Mouse (Mus musculus) hematopoietic stem cell, adult 5-6 weeks (primary cell): ENCODE data around the gene Pycr2. TPM values are rescaled to one million over a fixed set of nuclear protein-coding genes. Genes with fewer than 3 reads are reported as not detected.
"Not testable (repeated sequence)": the region's sequence is repeated elsewhere in the genome, so short reads cannot be mapped to it uniquely, and the experiment has no call there.

Experiments used
- ATAC-seq, 2 experiments: fragments of 125-278 bp in 1 of 2; replicated peaks in 1 of 2; 2 replicates each; pipeline ENCODE4 v1.8.0; 2016 to 2017; ENCODE audit warnings: inconsistent platforms in 2 of 2, mild to moderate bottlenecking in 2 of 2, moderate number of reproducible peaks in 2 of 2, low read depth in 1 of 2, moderate TSS enrichment in 1 of 2; ENCODE audit not compliant: low FRiP score in 2 of 2, poor library complexity in 2 of 2, severe bottlenecking in 2 of 2, insufficient read depth in 1 of 2, low TSS enrichment in 1 of 2
- total RNA-seq: library from RNA; stranded (forward); fragments of 172-1452, 232-1000 nt; gene quantifications from 2 replicates; pipeline ENCODE4 v1.2.3, GENCODE M21; 2017

The Pycr2 gene
- total RNA-seq, 1 experiment from 2014 or later = 25.4 TPM

DNA sequence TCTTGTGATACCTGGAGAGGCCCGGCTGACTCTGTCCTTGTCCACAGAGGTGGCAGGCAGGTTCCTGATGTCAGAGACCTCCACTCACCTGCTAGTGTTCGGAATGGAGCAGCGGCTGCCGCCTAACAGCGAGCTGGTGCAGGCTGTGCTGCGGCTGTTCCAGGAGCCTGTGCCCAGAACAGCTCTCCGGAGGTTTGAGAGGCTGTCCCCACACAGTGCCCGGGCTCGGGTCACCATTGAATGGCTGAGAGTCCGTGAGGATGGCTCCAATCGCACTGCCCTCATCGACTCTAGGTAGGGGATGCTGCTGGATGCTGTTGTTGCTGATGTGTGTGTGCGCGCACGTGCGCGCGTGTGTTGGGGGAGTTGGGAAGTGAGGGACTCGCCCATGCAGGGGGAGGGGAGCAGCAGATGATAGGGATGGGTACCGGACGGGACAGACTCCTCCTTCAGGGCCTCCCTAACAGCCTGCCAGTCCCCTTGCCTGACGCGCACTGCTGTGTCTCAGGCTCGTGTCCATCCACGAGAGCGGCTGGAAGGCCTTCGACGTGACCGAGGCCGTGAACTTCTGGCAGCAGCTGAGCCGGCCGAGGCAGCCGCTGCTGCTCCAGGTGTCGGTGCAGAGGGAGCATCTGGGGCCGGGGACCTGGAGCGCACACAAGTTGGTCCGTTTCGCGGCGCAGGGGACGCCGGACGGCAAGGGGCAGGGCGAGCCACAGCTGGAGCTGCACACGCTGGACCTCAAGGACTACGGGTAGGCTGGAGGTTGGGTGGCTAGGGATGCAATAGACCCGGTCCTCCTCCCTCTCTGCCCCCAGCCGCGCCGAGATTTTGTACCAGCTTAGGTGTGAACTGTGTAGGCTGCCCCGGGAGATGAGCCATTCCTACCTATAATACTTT is 9.8 kb upstream of the Pycr2 start:
- not testable (repeated sequence) for ATAC-seq

GRCm38 (mm10) chr1:180901107-180901506 is 3.0 kb upstream of the Pycr2 start:
- no peak for ATAC-seq

GRCm38 (mm10) chr1:180902915-180903314 is 1.2 kb upstream of the Pycr2 start:
- peak; percentile 9 to 24; a peak in 2 of 4 replicates for ATAC-seq

GRCm38 (mm10) chr1:180903666-180904038 is 441 bp upstream of the Pycr2 start:
- 0 out of 4 replicates have a peak, but pooled peaks of 1 of the 2 experiments have one; percentile 0 for ATAC-seq

- peak in 1 of 2 experiments; percentile 31; a peak in 1 of 4 replicates for ATAC-seq
These were observed 655 bp downstream of the Pycr2 start for GRCm38 (mm10) chr1:180904815-180905080.

DNA sequence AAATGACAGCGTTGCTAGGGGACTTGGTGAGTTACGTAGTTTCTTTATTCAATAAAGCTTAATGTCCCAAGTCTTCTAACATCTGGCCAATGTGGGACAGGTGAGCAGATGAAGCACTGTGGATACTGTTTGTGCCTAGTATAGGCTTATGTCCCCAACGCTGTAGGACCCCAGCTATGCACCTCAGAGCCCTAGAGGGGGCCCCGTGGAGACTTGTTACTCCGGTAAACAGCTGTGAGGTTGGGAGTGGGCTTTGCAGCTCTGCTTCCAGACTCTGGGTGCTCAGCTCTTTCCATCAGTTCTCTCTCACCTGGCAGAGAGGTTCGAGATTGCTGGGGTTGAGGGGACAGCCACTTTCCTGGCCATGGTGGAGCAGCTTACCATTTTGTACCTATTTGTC is 1.2 kb downstream of the Pycr2 start:
- ATAC-seq = no peak

DNA sequence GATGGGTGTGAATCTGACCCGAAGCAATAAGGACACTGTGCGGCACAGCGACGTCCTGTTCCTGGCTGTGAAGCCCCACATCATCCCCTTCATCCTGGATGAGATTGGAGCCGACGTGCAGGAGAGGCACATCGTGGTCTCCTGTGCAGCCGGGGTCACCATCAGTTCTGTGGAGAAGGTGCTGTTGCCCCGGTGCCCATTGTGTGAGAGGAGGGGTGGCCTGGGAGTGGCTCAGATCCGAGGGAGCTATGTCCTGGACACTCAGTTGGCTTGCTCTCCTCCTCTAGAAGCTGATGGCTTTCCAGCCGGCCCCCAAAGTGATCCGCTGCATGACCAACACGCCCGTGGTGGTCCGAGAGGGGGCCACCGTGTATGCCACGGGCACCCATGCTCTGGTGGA is 1.8 kb downstream of the Pycr2 start:
- ATAC-seq = no peak

- ATAC-seq = no peak
These were observed 2.5 kb downstream of the Pycr2 start for GRCm38 (mm10) chr1:180906461-180907147.

GRCm38 (mm10) chr1:180911138-180911537 is 7.0 kb downstream of the Pycr2 start:
- ATAC-seq = no peak

DNA sequence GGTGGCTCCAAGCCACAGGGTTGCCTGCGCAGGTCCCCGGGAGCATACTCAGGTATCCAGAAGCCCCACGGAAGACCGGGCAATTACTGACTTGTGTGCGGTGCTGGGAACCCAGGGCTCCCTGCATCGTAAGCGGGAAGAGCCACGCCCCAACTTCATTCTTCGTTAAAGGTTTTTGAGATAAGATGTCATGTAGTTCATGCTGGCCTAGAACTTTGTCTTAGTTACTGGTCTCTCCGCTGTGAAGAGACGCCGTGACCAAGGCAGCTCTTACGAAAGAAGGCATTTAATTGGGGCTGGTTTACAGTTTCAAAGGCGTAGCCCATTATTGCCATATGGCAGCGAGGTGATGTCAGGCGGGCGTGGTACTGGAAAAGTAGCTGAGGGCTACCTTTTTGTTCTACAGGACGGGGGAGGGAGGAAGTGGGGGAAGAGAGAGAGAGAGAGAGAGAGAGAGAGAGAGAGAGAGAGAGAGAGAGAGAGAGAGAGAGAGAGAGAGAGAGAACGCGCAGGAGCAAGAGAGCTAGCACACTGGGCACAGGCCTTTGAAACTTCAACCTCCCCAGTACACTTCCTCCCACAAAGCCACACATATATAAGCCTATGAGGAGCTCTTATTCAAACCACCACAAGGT is 7.7 kb downstream of the Pycr2 start:
- ATAC-seq = peak; percentile 61 to 63; a peak in 3 of 4 replicates

DNA sequence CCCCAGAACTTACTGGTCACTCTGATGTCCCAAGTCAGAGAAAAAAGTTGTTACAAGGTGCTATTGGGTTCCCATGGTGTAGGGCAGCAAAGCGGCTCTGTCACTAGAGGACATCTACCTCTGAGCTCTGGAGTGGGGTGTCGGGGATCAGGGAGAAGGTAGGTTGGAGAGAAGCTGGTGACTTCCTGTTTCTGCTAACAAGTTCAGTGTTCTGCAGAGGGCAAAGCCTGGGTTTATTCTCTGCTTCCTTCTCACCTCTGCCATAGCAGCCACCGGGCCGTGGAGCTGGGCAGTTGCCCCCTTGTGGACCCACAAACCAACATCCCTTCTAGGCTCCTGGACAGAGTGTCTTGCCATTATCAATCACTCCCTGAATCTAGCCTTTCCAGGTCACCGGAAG is 8.7 kb downstream of the Pycr2 start:
- peak; percentile 49 to 61; a peak in 3 of 4 replicates for ATAC-seq

- no peak for ATAC-seq
These were observed 9.7 kb downstream of the Pycr2 start for GRCm38 (mm10) chr1:180913797-180914196.

DNA sequence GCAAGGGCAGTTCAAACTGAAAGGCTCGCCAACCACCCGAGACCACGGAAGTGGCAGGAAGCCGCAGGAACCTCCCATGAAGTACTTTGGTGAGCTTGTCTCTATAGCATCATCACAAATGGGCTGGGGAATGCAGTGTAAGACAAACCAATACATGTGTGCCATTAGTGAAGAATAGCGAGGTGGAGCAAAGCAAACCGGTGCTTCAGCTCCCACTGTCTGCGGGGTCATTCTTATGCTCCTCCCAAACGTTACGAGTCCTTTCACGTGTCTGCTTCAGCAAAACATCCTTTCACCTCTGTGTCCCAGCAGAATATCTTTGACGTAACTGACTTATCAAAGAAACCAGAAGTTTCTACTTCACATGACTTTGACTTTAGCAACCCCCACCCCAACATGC is 12.3 kb downstream of the Pycr2 start:
- ATAC-seq = no peak

DNA sequence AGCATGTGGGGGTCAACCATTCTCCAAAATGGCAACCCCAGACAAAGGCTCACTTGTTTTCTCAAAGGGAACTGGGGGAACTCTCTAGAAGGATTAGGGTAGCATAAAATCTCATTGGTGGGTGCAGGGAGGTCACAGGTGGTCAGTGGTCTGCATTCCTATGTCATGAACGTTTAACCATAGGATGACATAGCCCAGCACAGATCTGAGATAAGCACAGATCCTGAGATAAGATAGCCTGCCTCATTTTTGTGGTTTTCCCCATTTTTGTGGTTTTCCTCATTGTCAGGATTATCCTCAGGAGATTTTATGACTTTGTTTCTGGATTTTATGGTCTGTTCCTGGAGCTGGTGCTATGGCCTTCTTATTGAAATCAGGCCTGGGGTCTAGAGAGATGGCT is 13.0 kb downstream of the Pycr2 start:
- no peak for ATAC-seq

DNA sequence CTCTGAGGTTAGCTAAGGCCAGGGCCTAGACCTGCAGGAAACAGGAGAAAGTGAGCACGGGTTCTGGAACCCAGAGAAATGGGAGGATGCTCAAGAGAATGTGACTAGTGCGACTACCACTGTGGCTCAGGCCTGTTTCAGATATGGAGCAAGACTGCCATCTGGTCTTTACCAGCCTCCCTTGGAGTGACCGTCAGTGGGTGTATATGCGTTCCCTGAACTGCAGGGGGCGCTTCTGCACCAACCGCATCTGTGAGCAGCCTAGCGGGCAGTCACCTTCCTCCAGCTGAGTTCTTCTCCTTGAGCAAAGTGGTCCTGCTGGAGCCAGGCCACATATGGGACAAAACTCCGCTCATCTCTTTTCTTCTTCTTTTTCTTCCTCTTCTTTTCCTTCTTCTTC is 15.6 kb downstream of the Pycr2 start:
- no peak for ATAC-seq

- ATAC-seq = peak; percentile 97 to 99
These were observed 18.4 kb downstream of the Pycr2 start for GRCm38 (mm10) chr1:180922273-180923048.

GRCm38 (mm10) chr1:180924737-180925136 is 20.6 kb downstream of the Pycr2 start:
- ATAC-seq = no peak
